Mouse (Mus musculus) lung, adult 2 months (tissue): ENCODE measurements at regions not wholly inside any gene's neighbourhood (a gene's known extent, or its start where the extent isn't known, plus 50 kb on each side); places are given as distances from the start of the nearest gene placed in this dataset.
A peak's percentile ranks its signal among the peaks of the same experiment; 100 is the strongest.

Experiments
- DNase-seq: peaks from one replicate; pipeline ENCODE4 v3.0.0; 2022
- H3K4me1 ChIP-seq: fragments of 200-500 bp; 2 replicates; pipeline ENCODE4 v1.6.1; 2011; ENCODE audit warnings: low read length; ENCODE audit not compliant: control insufficient read depth, insufficient read depth
- H3K4me3 ChIP-seq: fragments of 200-500 bp; replicated peaks from 2 replicates; pipeline ENCODE3; 2011; ENCODE audit warnings: low read depth, mild to moderate bottlenecking, control low read depth, low read length; ENCODE audit errors: extremely low read depth
- CTCF ChIP-seq: fragments of 200-500 bp; IDR thresholded peaks from 2 replicates; pipeline ENCODE4 v1.5.1; 2011; ENCODE audit warnings: mild to moderate bottlenecking, low read length, control low read depth; ENCODE audit not compliant: insufficient read depth
- POLR2A ChIP-seq: fragments of 200-500 bp; IDR thresholded peaks from 2 replicates; pipeline ENCODE4 v1.6.1; 2011; ENCODE audit warnings: low read depth, mild to moderate bottlenecking, control low read depth, low read length, borderline replicate concordance; ENCODE audit errors: extremely low read depth
- WGBS: fragments of 180-500 bp; shearing (Covaris S2); methylation state at CpG from one replicate; pipeline ENCODE4 v1.1.7; 2018; 5-methylcytosine and 5-hydroxymethylcytosine counted together

GRCm38 (mm10) chr1:89317897-89318296 lies 136.7 kb upstream of the Agap1 start:
- WGBS = 80% methylated on average over 4 of the region's 4 CpGs
- Histone ChIP-seq H3K4me1 (peaks cover 13% of the 10 kb centered on the region; the same call in 1 of the 2 replicates), H3K4me3 (no peak overlapping the region)
- TF ChIP-seq POLR2A = no peak
- DNase-seq = no peak

- Histone ChIP-seq H3K4me3 (no peak overlapping the region), H3K4me1 (peaks cover 13% of the 10 kb centered on the region; the same call in 1 of the 2 replicates)
- no peak for TF ChIP-seq POLR2A
- no peak for TF ChIP-seq CTCF
- DNase-seq = no peak
- 55% methylated on average over 4 of the region's 4 CpGs for WGBS
Observed at GRCm38 (mm10) chr1:89318663-89319062, 135.9 kb upstream of the Agap1 start.

- no peak for TF ChIP-seq CTCF
- TF ChIP-seq POLR2A = peak; percentile 30; the same call in 1 of the 2 replicates
- Histone ChIP-seq H3K4me1 (peaks cover 13% of the 10 kb centered on the region; the same call in 1 of the 2 replicates), H3K4me3 (no peak overlapping the region)
- WGBS = 35% methylated on average over 4 of the region's 4 CpGs
- DNase-seq = no peak
Observed at GRCm38 (mm10) chr1:89322621-89323020, 132.0 kb upstream of the Agap1 start.

GRCm38 (mm10) chr1:89323091-89323490 lies 131.5 kb upstream of the Agap1 start:
- Histone ChIP-seq H3K4me3 (no peak overlapping the region), H3K4me1 (peaks cover 13% of the 10 kb centered on the region; the same call in 1 of the 2 replicates)
- WGBS = 31% methylated on average over 2 of the region's 2 CpGs
- TF ChIP-seq CTCF = peak; percentile 56
- TF ChIP-seq POLR2A = no peak
- DNase-seq = peak; percentile 50

GRCm38 (mm10) chr1:89331352-89331751 lies 123.3 kb upstream of the Agap1 start:
- WGBS = 94% methylated on average over 4 of the region's 4 CpGs
- Histone ChIP-seq H3K4me1 (no peaks in the 10 kb centered on the region), H3K4me3 (no peak overlapping the region)
- TF ChIP-seq POLR2A = no peak
- no peak for TF ChIP-seq CTCF
- DNase-seq = no peak

GRCm38 (mm10) chr1:89332676-89333075 lies 121.9 kb upstream of the Agap1 start:
- H3K4me3 ChIP-seq = no peak overlapping the region
- no peaks in the 10 kb centered on the region for H3K4me1 ChIP-seq
- 73% methylated on average over 7 of the region's 7 CpGs for WGBS
- DNase-seq = no peak
- TF ChIP-seq POLR2A (no peak), CTCF (no peak)

- H3K4me1 ChIP-seq = no peaks in the 10 kb centered on the region
- WGBS = 72% methylated on average over 5 of the region's 5 CpGs
Observed at GRCm38 (mm10) chr1:89337861-89338260, 116.7 kb upstream of the Agap1 start.

GRCm38 (mm10) chr1:89342794-89343193 lies 111.8 kb upstream of the Agap1 start:
- 51% methylated on average over 4 of the region's 4 CpGs for WGBS
- no peak for DNase-seq

More at GRCm38 (mm10) chr1:89337861-89338260, 116.7 kb upstream of the Agap1 start:
- no peak overlapping the region for H3K4me3 ChIP-seq
- no peak for TF ChIP-seq POLR2A
- TF ChIP-seq CTCF = no peak
- DNase-seq = no peak

GRCm38 (mm10) chr1:89344546-89344945 lies 110.1 kb upstream of the Agap1 start:
- Histone ChIP-seq H3K4me3 (no peak overlapping the region), H3K4me1 (no peaks in the 10 kb centered on the region)
- TF ChIP-seq CTCF = peak; percentile 90
- no peak for TF ChIP-seq POLR2A
- 32% methylated on average over 6 of the region's 6 CpGs for WGBS
- DNase-seq = peak; percentile 62

More at GRCm38 (mm10) chr1:89342794-89343193, 111.8 kb upstream of the Agap1 start:
- Histone ChIP-seq H3K4me1 (no peaks in the 10 kb centered on the region), H3K4me3 (no peak overlapping the region)
- TF ChIP-seq CTCF = peak; percentile 39
- TF ChIP-seq POLR2A = no peak

- H3K4me3 ChIP-seq = no peak overlapping the region
- no peaks in the 10 kb centered on the region for H3K4me1 ChIP-seq
- DNase-seq = no peak
- WGBS = 71% methylated on average over 3 of the region's 3 CpGs
- TF ChIP-seq POLR2A (no peak), CTCF (no peak)
Observed at GRCm38 (mm10) chr1:89347341-89347740, 107.3 kb upstream of the Agap1 start.
